Mouse (Mus musculus) liver, adult 2 months (tissue): ENCODE results near the gene Suco.

Source experiments
- CTCF ChIP-seq: fragments of 200-500 bp; IDR thresholded peaks from 2 replicates; pipeline ENCODE4 v1.5.1; 2011; ENCODE audit warnings: low read depth, low read length, control low read depth
- POLR2A ChIP-seq: fragments of 200-500 bp; IDR thresholded peaks from 2 replicates; pipeline ENCODE4 v1.6.1; 2011; ENCODE audit warnings: low read length, control low read depth; ENCODE audit not compliant: insufficient read depth; ENCODE audit errors: extremely low read depth

DNA sequence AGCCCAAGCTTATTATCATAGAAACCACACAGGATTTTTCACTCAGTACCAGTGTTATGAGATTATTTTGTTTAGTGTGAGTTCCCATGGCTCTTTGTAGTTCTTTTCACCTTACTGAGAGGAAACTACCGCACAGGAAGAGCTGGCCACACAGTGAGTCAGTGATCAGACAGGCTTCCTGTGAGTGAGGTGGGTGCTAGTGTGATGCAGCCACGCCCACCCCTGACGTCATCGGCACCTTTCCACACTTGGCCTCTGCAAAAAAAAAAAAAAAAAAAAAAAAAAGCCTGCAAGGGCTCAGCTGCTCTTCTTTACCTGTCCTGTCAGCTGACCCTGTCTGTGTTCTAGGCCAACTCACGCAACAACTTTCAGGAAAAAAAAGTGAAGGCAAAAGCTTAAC is 109.8 kb downstream of the Suco start:
- TF ChIP-seq CTCF (no peak), POLR2A (no peak)
